Mouse (Mus musculus) left cerebral cortex, postnatal 36 days (tissue): ENCODE data around the gene Prkcb. TPM values are rescaled to one million over a fixed set of nuclear protein-coding genes. Genes with fewer than 3 reads are reported as not detected.

Experiments used
- DNase-seq, 2 experiments: peaks; one replicate each; pipeline ENCODE4 v3.0.0; 2021 to 2022; ENCODE audit warnings: low spot score in 2 of 2, mixed read lengths in 1 of 2
- intact Hi-C: fragments of 180-260 bp; cut with DNase I; formaldehyde crosslinking; loops from one replicate; pipeline ENCODE4 v1.15.1; 2025
- total RNA-seq, 2 experiments: library from RNA; stranded (reverse); gene quantifications; 2 replicates each; pipeline ENCODE4 v1.2.3; 2021

Gene Prkcb
- total RNA-seq, 2 experiments from 2014 or later, result 978 to 1,072 TPM

- intact Hi-C loops, result no loop called here
- no peak for DNase-seq
Measured at GRCm38 (mm10) chr7:122605066-122605465, 316.5 kb downstream of the Prkcb start.

- intact Hi-C loops, result no loop called here
- DNase-seq, result no peak
Measured at GRCm38 (mm10) chr7:122609420-122609819, 320.9 kb downstream of the Prkcb start.

- no peak for DNase-seq
- intact Hi-C loops, result no loop called here
Measured at GRCm38 (mm10) chr7:122610161-122610560, 321.6 kb downstream of the Prkcb start.

GRCm38 (mm10) chr7:122613876-122614275 lies 325.3 kb downstream of the Prkcb start:
- DNase-seq, result no peak
- intact Hi-C loops, result no loop called here

- intact Hi-C loops, result no loop called here
Measured at GRCm38 (mm10) chr7:122622125-122622774, 333.7 kb downstream of the Prkcb start.

GRCm38 (mm10) chr7:122623753-122624152 lies 335.2 kb downstream of the Prkcb start:
- DNase-seq, result no peak
- intact Hi-C loops, result no loop called here

More at GRCm38 (mm10) chr7:122622125-122622774, 333.7 kb downstream of the Prkcb start:
- no peak for DNase-seq

- intact Hi-C loops, result loop anchor here (5.0 kb wide), 1 partner anchor 46 kb away; no protein-coding TSS in a partner anchor
- no peak for DNase-seq
Measured at GRCm38 (mm10) chr7:122628050-122628449, 339.5 kb downstream of the Prkcb start.

- DNase-seq, result no peak
- intact Hi-C loops, result no loop called here
Measured at GRCm38 (mm10) chr7:122630386-122630785, 341.8 kb downstream of the Prkcb start.

- intact Hi-C loops, result no loop called here
Measured at GRCm38 (mm10) chr7:122631151-122631550, 342.6 kb downstream of the Prkcb start.

GRCm38 (mm10) chr7:122632946-122633345 lies 344.4 kb downstream of the Prkcb start:
- DNase-seq, result no peak
- intact Hi-C loops, result no loop called here

More at GRCm38 (mm10) chr7:122631151-122631550, 342.6 kb downstream of the Prkcb start:
- no peak for DNase-seq

GRCm38 (mm10) chr7:122633463-122633862 lies 344.9 kb downstream of the Prkcb start:
- intact Hi-C loops, result no loop called here
- no peak for DNase-seq

- DNase-seq, result peak; percentile 57 to 59
- intact Hi-C loops, result no loop called here
Measured at GRCm38 (mm10) chr7:122643676-122644075, 355.1 kb downstream of the Prkcb start.

GRCm38 (mm10) chr7:122649306-122649705 lies 360.8 kb downstream of the Prkcb start:
- intact Hi-C loops, result no loop called here
- DNase-seq, result peak; percentile 69 to 73

GRCm38 (mm10) chr7:122652523-122652922 lies 364.0 kb downstream of the Prkcb start:
- DNase-seq, result no peak
- intact Hi-C loops, result no loop called here

GRCm38 (mm10) chr7:122656671-122657070 lies 368.1 kb downstream of the Prkcb start:
- no peak for DNase-seq
- intact Hi-C loops, result no loop called here

GRCm38 (mm10) chr7:122657423-122658126 lies 369.0 kb downstream of the Prkcb start:
- intact Hi-C loops, result no loop called here
- DNase-seq, result no peak

- DNase-seq, result no peak
- intact Hi-C loops, result no loop called here
Measured at GRCm38 (mm10) chr7:122665311-122666049, 376.9 kb downstream of the Prkcb start.

- DNase-seq, result no peak
- intact Hi-C loops, result no loop called here
Measured at GRCm38 (mm10) chr7:122667903-122668302, 379.4 kb downstream of the Prkcb start.

- no peak for DNase-seq
- intact Hi-C loops, result loop anchor here (2.0 to 5.0 kb wide), 4 partner anchors 88 to 237 kb away; no protein-coding TSS in a partner anchor
Measured at GRCm38 (mm10) chr7:122670442-122670872, 381.9 kb downstream of the Prkcb start, which contains the start of gene Cacng3. TSS of gene Cacng3 (plus strand) at chr7:122670492.
